Mouse (Mus musculus) testis, adult 2 months (tissue): ENCODE measurements around the gene Tnik. TPM values are rescaled to one million over a fixed set of nuclear protein-coding genes. Genes with fewer than 3 reads are reported as not detected.

Experiments used
- H3K27ac ChIP-seq: fragments of 200-500 bp; 2 replicates; pipeline ENCODE4 v1.5.1; 2012; ENCODE audit warnings: low read depth, low read length; ENCODE audit not compliant: control insufficient read depth, insufficient read depth
- H3K27me3 ChIP-seq: fragments of 200-500 bp; 2 replicates; pipeline ENCODE4 v1.6.1; 2012; ENCODE audit warnings: mild to moderate bottlenecking, low read length, moderate library complexity; ENCODE audit not compliant: control insufficient read depth, insufficient read depth
- H3K36me3 ChIP-seq: fragments of 200-500 bp; 2 replicates; pipeline ENCODE4 v1.6.1; 2012; ENCODE audit warnings: mild to moderate bottlenecking, low read length; ENCODE audit not compliant: control insufficient read depth, insufficient read depth
- H3K4me1 ChIP-seq: fragments of 200-500 bp; 2 replicates; pipeline ENCODE4 v1.6.1; 2012; ENCODE audit warnings: low read length; ENCODE audit not compliant: control insufficient read depth, insufficient read depth
- H3K4me3 ChIP-seq: fragments of 200-500 bp; 2 replicates; pipeline ENCODE4 v1.5.1; 2012; ENCODE audit warnings: low read depth, mild to moderate bottlenecking, low read length, moderate library complexity, mixed read lengths; ENCODE audit not compliant: control insufficient read depth
- CTCF ChIP-seq: fragments of 200-500 bp; IDR thresholded peaks from 2 replicates; pipeline ENCODE4 v1.5.1; 2012; ENCODE audit warnings: low read depth, mild to moderate bottlenecking, inconsistent platforms, low read length, moderate library complexity; ENCODE audit not compliant: control insufficient read depth, insufficient read depth, insufficient replicate concordance
- POLR2A ChIP-seq: fragments of 200-500 bp; IDR thresholded peaks from 2 replicates; pipeline ENCODE4 v1.6.1; 2012; ENCODE audit warnings: low read depth, mild to moderate bottlenecking, inconsistent platforms, low read length, moderate library complexity; ENCODE audit not compliant: control insufficient read depth
- polyA plus RNA-seq: library from polyadenylated mRNA; depleted of rRNA; stranded (reverse); fragments of >200 nt; gene quantifications from 2 replicates; pipeline ENCODE4 v1.2.3, GENCODE M21; 2012

Tnik gene
- polyA plus RNA-seq, 1 experiment = 7.4 TPM

DNA sequence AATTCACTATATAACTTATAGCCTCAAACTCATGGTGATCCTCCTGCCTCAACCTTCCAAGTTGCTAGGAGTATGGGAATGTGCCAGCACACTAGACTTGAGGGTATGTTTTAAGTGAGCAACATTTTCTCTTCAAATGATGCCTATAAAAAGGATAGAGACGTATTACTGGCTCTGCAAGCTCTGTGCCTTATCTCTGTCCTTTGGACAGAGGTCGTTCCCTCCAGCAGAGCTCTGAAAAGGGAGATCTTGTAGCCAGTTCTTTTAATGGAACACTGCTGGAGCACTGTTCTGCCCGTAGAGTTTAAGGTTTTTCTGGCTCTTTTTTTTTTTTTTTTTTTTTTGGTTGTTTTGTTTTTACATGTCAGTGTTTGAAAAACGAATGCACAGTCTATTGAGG lies 298.4 kb downstream of the Tnik start:
- TF ChIP-seq CTCF (no peak), POLR2A (no peak)
- H3K36me3 ChIP-seq = no peaks in the 10 kb centered on the region
- no peaks in the 10 kb centered on the region for H3K4me1 ChIP-seq
- no peak overlapping the region for H3K4me3 ChIP-seq
- H3K27me3 ChIP-seq = no peaks in the 10 kb centered on the region
- no peak overlapping the region for H3K27ac ChIP-seq

- no peak overlapping the region for H3K4me3 ChIP-seq
Measured at GRCm38 (mm10) chr3:28562612-28563332, 299.8 kb downstream of the Tnik start.

GRCm38 (mm10) chr3:28564370-28565357 lies 301.6 kb downstream of the Tnik start:
- no peaks in the 10 kb centered on the region for H3K36me3 ChIP-seq
- no peak overlapping the region for H3K4me3 ChIP-seq
- TF ChIP-seq POLR2A = no peak
- no peak for TF ChIP-seq CTCF
- H3K27me3 ChIP-seq = no peaks in the 10 kb centered on the region
- H3K4me1 ChIP-seq = no peaks in the 10 kb centered on the region
- no peak overlapping the region for H3K27ac ChIP-seq

More at GRCm38 (mm10) chr3:28562612-28563332, 299.8 kb downstream of the Tnik start:
- Histone ChIP-seq H3K36me3 (no peaks in the 10 kb centered on the region), H3K27ac (no peak overlapping the region), H3K4me1 (no peaks in the 10 kb centered on the region), H3K27me3 (no peaks in the 10 kb centered on the region)
- TF ChIP-seq POLR2A (no peak), CTCF (peak; percentile 31; the same call in 1 of the 2 replicates)

DNA sequence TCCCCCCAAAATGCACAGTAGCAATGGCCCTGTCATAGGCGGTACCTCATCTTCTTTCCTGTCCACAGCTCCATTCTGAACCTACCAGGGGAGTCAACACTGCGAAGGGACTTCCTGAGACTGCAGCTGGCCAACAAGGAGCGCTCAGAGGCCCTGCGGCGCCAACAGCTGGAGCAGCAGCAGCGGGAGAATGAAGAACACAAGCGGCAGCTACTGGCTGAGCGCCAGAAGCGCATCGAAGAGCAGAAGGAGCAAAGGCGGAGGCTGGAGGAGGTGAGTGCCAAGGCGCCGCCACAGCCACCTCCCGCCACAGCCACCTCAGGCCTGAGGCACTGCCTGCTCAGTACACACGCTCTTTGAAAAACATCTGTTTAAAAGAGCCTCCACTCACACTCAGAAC lies 314.3 kb downstream of the Tnik start:
- H3K36me3 ChIP-seq = no peaks in the 10 kb centered on the region
- H3K4me1 ChIP-seq = no peaks in the 10 kb centered on the region
- no peak overlapping the region for H3K4me3 ChIP-seq
- no peak for TF ChIP-seq POLR2A
- TF ChIP-seq CTCF = no peak
- H3K27me3 ChIP-seq = no peaks in the 10 kb centered on the region
- no peak overlapping the region for H3K27ac ChIP-seq

- H3K27ac ChIP-seq = no peak overlapping the region
- no peak overlapping the region for H3K4me3 ChIP-seq
- no peaks in the 10 kb centered on the region for H3K36me3 ChIP-seq
- no peaks in the 10 kb centered on the region for H3K27me3 ChIP-seq
- TF ChIP-seq CTCF (no peak), POLR2A (no peak)
- no peaks in the 10 kb centered on the region for H3K4me1 ChIP-seq
Measured at GRCm38 (mm10) chr3:28578950-28579615, 316.1 kb downstream of the Tnik start.

GRCm38 (mm10) chr3:28585750-28586465 lies 322.9 kb downstream of the Tnik start:
- H3K36me3 ChIP-seq = no peaks in the 10 kb centered on the region
- H3K4me1 ChIP-seq = no peaks in the 10 kb centered on the region
- H3K4me3 ChIP-seq = no peak overlapping the region
- TF ChIP-seq CTCF (no peak), POLR2A (no peak)
- H3K27me3 ChIP-seq = no peaks in the 10 kb centered on the region
- no peak overlapping the region for H3K27ac ChIP-seq

DNA sequence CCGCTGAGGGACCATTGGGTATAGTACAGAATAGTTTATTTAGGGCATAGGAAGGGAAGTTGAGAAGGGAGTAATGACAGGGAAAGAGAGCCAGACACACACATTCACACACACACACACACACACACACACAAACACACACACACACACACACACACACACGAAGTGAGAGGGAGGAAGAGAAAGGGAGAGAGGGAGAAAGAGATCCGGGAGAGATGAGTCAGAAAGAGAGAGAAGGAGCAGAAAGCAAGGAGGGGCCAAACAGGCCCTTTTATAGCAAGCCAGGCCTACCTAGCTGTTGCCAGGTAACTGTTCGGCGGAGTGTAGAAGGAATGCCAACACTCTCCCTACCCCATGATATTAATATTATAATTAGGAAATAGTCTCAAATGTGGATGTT lies 324.8 kb downstream of the Tnik start:
- Histone ChIP-seq H3K36me3 (no peaks in the 10 kb centered on the region), H3K27me3 (no peaks in the 10 kb centered on the region), H3K27ac (no peak overlapping the region), H3K4me3 (no peak overlapping the region), H3K4me1 (no peaks in the 10 kb centered on the region)
- no peak for TF ChIP-seq POLR2A
- no peak for TF ChIP-seq CTCF
